Mouse (Mus musculus): ENCODE results near the gene Lamb3.

The Lamb3 gene

GRCm38 (mm10) chr1:193274407-193275071 lies 67.0 kb downstream of the Lamb3 start:
- no peak for DNase-seq (ENCODE audit: low read depth, low spot score)

GRCm38 (mm10) chr1:193278414-193279045 lies 71.0 kb downstream of the Lamb3 start:
- no peak for DNase-seq (ENCODE audit: low read depth, low spot score)

GRCm38 (mm10) chr1:193279492-193279891 lies 72.0 kb downstream of the Lamb3 start:
- peak; percentile 13 for DNase-seq (ENCODE audit: low read depth, low spot score)

DNA sequence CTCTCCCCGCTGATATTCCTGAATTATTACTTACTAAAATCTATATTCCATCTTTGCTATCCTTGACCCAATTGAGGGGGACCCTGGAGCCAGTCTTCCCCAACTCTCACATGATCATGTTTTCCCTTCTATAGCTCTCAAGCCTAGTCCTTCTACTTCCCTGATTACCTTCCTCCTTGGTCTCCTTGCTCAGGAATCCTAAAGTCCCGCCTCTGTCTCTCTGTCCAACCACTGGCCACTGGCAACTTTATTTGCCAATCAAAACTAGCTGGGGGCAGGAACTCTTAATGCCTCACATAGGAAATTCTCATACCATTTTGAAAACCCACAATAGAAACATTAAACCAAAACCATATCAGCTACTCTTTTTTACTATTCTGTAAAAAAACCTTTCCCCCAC lies 73.8 kb downstream of the Lamb3 start:
- no peak for DNase-seq (ENCODE audit: low read depth, low spot score)

- DNase-seq (ENCODE audit: low read depth, low spot score), result no peak
Observed at GRCm38 (mm10) chr1:193284228-193284779, 76.8 kb downstream of the Lamb3 start.

- peak; percentile 61 for DNase-seq (ENCODE audit: low read depth, low spot score)
Observed at GRCm38 (mm10) chr1:193285766-193286325, 78.3 kb downstream of the Lamb3 start.

GRCm38 (mm10) chr1:193287578-193287977 lies 80.1 kb downstream of the Lamb3 start:
- no peak for DNase-seq (ENCODE audit: low read depth, low spot score)

- no peak for DNase-seq (ENCODE audit: low read depth, low spot score)
Observed at GRCm38 (mm10) chr1:193289076-193289475, 81.6 kb downstream of the Lamb3 start.

- DNase-seq (ENCODE audit: low read depth, low spot score), result no peak
Observed at GRCm38 (mm10) chr1:193289914-193290313, 82.4 kb downstream of the Lamb3 start.

DNA sequence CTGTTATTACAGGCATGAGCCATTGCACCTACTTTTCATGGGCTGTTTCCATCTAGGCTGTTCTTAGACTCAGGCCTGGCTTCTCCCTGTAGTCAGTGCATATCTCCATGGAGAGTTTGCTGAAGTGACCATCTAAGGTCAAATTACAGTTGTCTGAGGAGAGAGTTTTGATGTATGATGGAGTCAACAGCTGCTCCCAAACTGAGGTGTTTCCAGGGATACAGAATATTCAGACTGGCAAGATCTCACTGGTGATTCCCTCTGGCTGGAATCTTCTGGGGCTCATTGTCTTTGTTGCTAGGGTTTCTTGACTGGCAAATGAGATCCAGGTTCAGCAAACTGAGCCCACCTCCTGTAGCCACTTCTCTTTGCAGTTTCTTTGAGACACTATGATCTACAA lies 83.2 kb downstream of the Lamb3 start:
- DNase-seq (ENCODE audit: low read depth, low spot score), result no peak

GRCm38 (mm10) chr1:193293039-193293438 lies 85.5 kb downstream of the Lamb3 start:
- DNase-seq (ENCODE audit: low read depth, low spot score), result no peak

DNA sequence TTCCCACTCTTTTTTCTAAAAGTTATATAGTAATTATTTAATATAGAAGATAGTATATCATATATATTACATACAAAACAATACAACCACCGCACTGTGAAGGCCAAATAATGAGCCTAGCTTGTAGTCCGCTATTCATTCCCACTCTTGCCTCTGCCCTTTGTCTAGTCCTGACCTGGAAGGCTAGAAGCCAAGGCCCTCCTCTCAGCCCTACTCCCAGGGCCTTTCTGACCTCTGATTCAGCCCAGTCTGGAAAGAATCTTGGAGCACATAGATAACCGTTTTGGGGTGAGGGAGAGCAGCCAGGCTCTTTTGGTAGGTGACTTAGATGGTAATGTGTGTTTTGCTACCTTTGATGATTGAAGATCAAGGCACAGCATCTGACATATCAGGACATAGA lies 86.4 kb downstream of the Lamb3 start:
- no peak for DNase-seq (ENCODE audit: low read depth, low spot score)

DNA sequence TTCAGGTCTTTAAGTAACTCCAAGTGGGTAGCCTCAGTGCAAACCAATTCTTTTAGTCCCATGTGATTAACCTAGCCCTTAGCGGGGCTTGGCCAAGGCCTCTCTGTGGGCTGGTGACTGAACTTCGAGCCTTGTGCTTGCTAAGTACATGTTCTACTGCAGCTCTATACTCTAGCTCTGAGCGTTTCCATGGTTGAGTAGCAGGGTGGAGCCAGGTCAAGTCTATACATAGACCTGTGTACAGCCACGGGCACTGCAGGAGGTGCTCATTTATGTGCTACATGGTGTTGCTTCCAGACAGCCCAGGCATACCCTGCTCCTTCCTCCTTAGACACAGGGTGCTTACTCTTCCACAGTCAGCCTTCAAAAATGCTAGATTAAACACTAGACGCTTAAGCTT lies 88.4 kb downstream of the Lamb3 start:
- DNase-seq (ENCODE audit: low read depth, low spot score), result no peak

DNA sequence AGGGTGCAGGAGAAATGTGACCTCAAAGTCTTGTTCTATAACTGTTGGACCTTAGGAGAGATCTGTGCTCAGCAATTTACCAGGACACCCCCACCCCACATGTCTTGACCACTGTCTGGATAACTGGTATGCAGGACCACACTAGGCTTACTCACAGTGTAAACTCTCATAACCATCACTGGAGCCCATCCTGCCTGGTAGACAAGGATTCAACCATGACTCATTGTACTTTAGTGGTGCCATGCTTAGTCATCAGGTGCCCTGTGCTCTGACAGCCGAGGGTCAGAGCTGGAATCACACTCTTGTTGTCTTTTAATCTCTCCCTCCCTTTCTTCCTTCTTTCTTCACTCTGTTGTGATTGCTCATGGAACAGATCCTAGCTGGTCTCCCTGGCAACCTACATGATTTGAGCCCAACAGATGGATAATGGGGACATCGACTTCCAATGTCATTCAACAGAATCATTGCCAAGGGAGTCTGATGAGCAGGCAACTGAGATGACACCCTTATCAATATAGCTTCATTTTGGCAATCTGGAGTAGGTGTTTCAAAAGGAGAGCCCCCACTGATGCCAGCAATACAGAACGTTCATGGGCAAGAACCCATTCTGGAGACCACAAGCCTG lies 90.8 kb downstream of the Lamb3 start:
- DNase-seq (ENCODE audit: low read depth, low spot score), result no peak

GRCm38 (mm10) chr1:193299995-193300394 lies 92.5 kb downstream of the Lamb3 start:
- DNase-seq (ENCODE audit: low read depth, low spot score), result no peak

DNA sequence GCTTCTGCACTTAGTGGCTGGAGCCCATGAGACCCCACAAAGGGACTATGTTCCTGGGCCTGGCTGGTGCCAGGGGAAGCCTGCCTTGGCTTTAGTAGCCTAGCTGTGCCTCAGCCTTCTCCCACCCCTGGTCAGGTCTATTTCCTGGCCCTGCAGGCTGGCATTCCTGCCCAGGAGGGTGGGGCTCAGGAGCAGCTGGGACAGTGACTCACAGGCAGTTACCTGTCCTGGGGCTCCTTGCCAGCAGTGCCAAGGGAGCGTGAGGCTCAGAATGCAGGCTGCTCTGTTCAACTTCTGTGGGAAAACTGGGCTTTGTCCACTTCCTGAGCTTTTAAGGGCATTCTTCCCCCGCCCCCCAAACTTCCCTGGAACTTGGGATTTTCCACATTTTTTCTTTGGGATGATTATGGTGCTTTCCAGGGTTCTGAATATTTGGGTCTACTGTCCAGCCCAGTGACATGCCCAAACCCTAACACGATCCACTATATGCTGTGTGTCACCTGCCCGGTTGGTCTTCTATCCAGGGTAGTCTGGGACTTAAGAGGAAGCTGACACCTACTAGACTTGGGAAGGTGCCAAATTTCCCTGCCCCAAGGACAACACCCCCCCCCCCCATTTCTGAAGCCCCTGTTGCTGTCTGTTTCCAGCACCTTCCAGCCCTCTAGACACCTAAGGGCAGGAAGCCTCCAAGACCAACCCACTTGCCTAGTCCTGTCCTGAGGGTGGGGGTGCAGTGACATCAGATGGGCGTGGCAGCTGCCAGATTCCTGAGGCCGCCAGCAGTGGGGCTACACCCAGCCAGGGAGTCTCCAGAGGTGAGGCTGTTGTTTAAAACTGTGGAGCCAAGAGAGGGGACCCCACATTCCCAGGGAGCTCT lies 94.0 kb downstream of the Lamb3 start:
- DNase-seq (ENCODE audit: low read depth, low spot score), result no peak

DNA sequence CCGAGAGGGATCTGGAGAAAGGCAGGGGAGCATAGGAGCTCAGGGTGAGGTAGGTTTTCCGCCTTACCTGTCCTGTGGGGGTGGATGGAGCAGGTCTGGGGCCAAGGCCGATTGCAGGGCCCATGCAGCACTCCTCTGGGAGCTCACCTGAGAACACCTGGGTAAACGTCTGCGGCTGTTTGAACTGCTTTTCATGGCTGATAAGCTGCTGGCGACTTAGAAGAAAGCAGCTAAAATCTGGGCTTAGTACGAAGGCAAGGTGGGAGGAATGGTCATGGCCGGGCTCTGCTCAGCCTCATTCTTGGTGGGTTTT lies 94.5 kb downstream of the Lamb3 start:
- no peak for DNase-seq (ENCODE audit: low read depth, low spot score)

- DNase-seq (ENCODE audit: low read depth, low spot score), result no peak
Observed at GRCm38 (mm10) chr1:193303096-193303495, 95.6 kb downstream of the Lamb3 start.

DNA sequence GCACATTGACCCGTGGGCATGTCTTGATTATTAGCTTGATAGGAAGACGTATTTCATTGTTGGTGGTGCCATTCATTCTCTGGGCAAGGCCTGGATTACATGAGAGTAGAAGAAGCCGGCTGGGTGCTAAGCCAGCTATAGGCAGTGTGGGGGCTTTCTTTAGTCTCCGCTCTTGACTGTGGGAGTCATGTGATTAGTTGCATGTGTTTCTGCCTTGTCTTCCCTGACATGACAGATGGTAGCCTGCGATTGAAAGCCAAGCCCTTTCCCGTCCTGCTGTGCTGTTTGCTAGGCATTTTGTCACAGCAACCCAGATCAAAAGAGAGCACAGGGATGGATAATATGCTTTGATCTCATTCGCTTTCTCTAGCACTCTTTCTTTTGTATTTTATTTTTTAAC lies 97.9 kb downstream of the Lamb3 start:
- DNase-seq (ENCODE audit: low read depth, low spot score), result no peak

- DNase-seq (ENCODE audit: low read depth, low spot score), result no peak
Observed at GRCm38 (mm10) chr1:193306832-193307231, 99.3 kb downstream of the Lamb3 start.

DNA sequence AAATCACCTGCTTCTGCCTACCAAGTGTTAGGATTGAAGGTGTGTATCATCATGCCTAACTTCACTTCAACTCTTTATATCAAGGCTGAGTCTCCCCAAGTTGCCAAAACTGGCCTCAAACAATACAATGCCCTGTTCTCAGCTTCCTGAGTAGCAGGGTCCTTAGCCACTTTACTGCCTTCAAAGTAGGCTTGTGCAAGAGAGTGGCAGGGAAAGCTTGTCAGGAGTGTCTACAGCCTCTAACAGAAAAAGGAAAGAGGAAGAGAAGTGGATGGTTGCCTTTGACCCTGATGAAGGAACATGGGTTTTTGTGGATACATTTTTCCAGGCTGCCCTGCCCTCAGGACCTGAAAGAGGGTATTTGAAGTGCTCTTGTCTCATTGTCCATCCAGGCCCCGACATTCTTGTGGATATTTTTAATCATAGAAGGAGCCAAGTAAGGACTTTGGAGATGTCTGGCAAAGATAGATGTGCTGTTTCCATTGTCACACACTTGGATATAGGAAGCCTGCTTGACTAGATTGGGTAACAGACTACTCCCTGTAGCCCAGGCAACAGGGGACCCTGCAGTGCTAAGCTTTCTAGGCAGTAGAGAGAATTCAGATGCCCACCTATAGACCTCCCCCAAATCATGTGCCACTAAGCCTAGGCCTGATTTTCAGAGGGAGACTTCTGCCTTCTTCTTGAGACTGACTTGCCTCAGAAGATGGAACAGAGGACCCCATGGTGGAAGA lies 102.5 kb downstream of the Lamb3 start:
- no peak for DNase-seq (ENCODE audit: low read depth, low spot score)
